Comparison of ENCODE assay signal across 33 mouse cellular contexts in genomic region chr8:83989243-83989642, GRCm38 (mm10). TPM values are rescaled to one million over a fixed set of nuclear protein-coding genes. Genes with fewer than 3 reads are reported as not detected.
DNase-seq lines count a peak whose midpoint lies in the region; ATAC-seq and TF ChIP-seq lines count a peak whose summit lies in the region.
"Had no signal": no experiment of that assay in that cellular context is flagged by ENCODE, and none has a peak within 500 bp of the region (broad histone marks: within the 10 kb centered on the region; RNA-seq: fewer than 3 reads in every experiment).

No protein-coding gene starts in this region.

- ATAC-seq in intestine, embryonic 15.5 days, result no peak
- no peak for ATAC-seq in intestine, postnatal 0 days
- peak; percentile 96 for ATAC-seq in granulocyte monocyte progenitor cell, adult 5-6 weeks (replicated peaks; ENCODE audit: poor library complexity, severe bottlenecking)
- peak; percentile 81 for ATAC-seq in megakaryocyte progenitor cell, adult 5-6 weeks (replicated peaks; ENCODE audit: poor library complexity)
- ATAC-seq: CD4-positive, CD25-positive, alpha-beta regulatory T cell, adult 4 months; forebrain, embryonic 14.5 days; inflammation-experienced regulatory T-cells, adult 6 months; midbrain, embryonic 16.5 days had no signal

- H3K4me2 ChIP-seq in intestine, embryonic 15.5 days (replicated peaks), result no peak overlapping the region
- H3K4me2 ChIP-seq in intestine, postnatal 0 days (replicated peaks; ENCODE audit: low read depth), result no peak overlapping the region
- H3K4me2 ChIP-seq: embryonic facial prominence, embryonic 12.5 days; heart, embryonic 12.5 days; hindbrain, embryonic 15.5 days; limb, embryonic 12.5 days; lung, embryonic 15.5 days; midbrain, embryonic 11.5 days; neural tube, embryonic 12.5 days; stomach, embryonic 15.5 days had no signal

- no peaks in the 10 kb centered on the region for H3K9me3 ChIP-seq in intestine, embryonic 15.5 days
- no peaks in the 10 kb centered on the region for H3K9me3 ChIP-seq in intestine, postnatal 0 days (ENCODE audit: control insufficient read depth)
- H3K9me3 ChIP-seq: embryonic facial prominence, embryonic 12.5 days; heart, embryonic 12.5 days; hindbrain, embryonic 10.5 days; hindbrain, embryonic 15.5 days; limb, embryonic 12.5 days; lung, embryonic 15.5 days; neural tube, embryonic 12.5 days; stomach, embryonic 15.5 days had no signal

- no peaks in the 10 kb centered on the region for H3K4me1 ChIP-seq in intestine, embryonic 15.5 days (replicated peaks)
- no peaks in the 10 kb centered on the region for H3K4me1 ChIP-seq in intestine, postnatal 0 days (replicated peaks; ENCODE audit: control insufficient read depth, insufficient read depth, low read length)
- H3K4me1 ChIP-seq: embryonic facial prominence, embryonic 12.5 days; heart, embryonic 12.5 days; hindbrain, embryonic 10.5 days; hindbrain, embryonic 15.5 days; limb, embryonic 12.5 days; lung, embryonic 15.5 days; neural tube, embryonic 12.5 days; stomach, embryonic 15.5 days had no signal

- WGBS in intestine, embryonic 15.5 days, result 88% methylated on average over 7 of the region's 7 CpGs
- WGBS in intestine, postnatal 0 days, result 85% methylated on average over 7 of the region's 7 CpGs

- H3K36me3 ChIP-seq in intestine, embryonic 15.5 days, result peaks cover 28% of the 10 kb centered on the region
- peaks cover 64% of the 10 kb centered on the region for H3K36me3 ChIP-seq in intestine, postnatal 0 days (ENCODE audit: control insufficient read depth, insufficient read depth)

- no peak overlapping the region for H3K27ac ChIP-seq in intestine, embryonic 15.5 days
- no peak overlapping the region for H3K27ac ChIP-seq in intestine, postnatal 0 days (ENCODE audit: low read depth, low read length)
- H3K27ac ChIP-seq: embryonic facial prominence, embryonic 12.5 days; hindbrain, embryonic 10.5 days; hindbrain, embryonic 15.5 days; kidney, postnatal 0 days; limb, embryonic 12.5 days; lung, embryonic 15.5 days; neural tube, embryonic 12.5 days; stomach, embryonic 15.5 days had no signal

- 0 out of 2 replicates have a peak overlapping the region, but pooled peaks have one; percentile 13 for H3K9ac ChIP-seq in intestine, embryonic 15.5 days
- H3K9ac ChIP-seq in intestine, postnatal 0 days (ENCODE audit: low read depth, low read length), result no peak overlapping the region
- H3K9ac ChIP-seq: embryonic facial prominence, embryonic 12.5 days; heart, embryonic 12.5 days; hindbrain, embryonic 15.5 days; limb, embryonic 12.5 days; lung, embryonic 15.5 days; neural tube, embryonic 12.5 days; stomach, embryonic 15.5 days had no signal

- no peak for TF ChIP-seq CTCF in intestine, postnatal 0 days (IDR thresholded peaks at IDR 0.05; ENCODE audit: low read depth)

- no peak overlapping the region for H3K4me3 ChIP-seq in intestine, embryonic 15.5 days (replicated peaks)
- no peak overlapping the region for H3K4me3 ChIP-seq in intestine, postnatal 0 days (ENCODE audit: low read depth, low read length)
- H3K4me3 ChIP-seq: embryonic facial prominence, embryonic 12.5 days; heart, embryonic 12.5 days; hindbrain, embryonic 10.5 days; hindbrain, embryonic 15.5 days; limb, embryonic 12.5 days; lung, embryonic 15.5 days; myocyte; neural tube, embryonic 12.5 days; stomach, embryonic 15.5 days had no signal

- DNase-seq in thymus, adult 18-20 months, result no peak
- no peak for DNase-seq in c-Kit-positive CD71-positive TER-119-positive erythroid progenitor cells, embryonic 14.5 days (ENCODE audit: low spot score)
- no peak for DNase-seq in lung, postnatal 25 days (ENCODE audit: low spot score)
- DNase-seq: adrenal gland, adult 8-10 months; cerebellum, adult 11 months; cerebellum, adult 9-10 months; cerebellum, postnatal 36 days; embryo, embryonic 11 days; gastrocnemius, postnatal 14 days; kidney, adult 8-10 months; kidney, postnatal 4 days; lung, postnatal 4 days; thymus, postnatal 14 days had no signal

- H3K27me3 ChIP-seq in intestine, embryonic 15.5 days (replicated peaks), result no peaks in the 10 kb centered on the region
- H3K27me3 ChIP-seq in intestine, postnatal 0 days (replicated peaks; ENCODE audit: control insufficient read depth, insufficient read depth, low read length), result no peaks in the 10 kb centered on the region
- H3K27me3 ChIP-seq: embryonic facial prominence, embryonic 12.5 days; heart, embryonic 12.5 days; hindbrain, embryonic 15.5 days; limb, embryonic 12.5 days; lung, embryonic 15.5 days; neural tube, embryonic 12.5 days; stomach, embryonic 15.5 days had no signal

RNA-seq across cellular contexts. Expression of gene Samd1, which starts 8.2 kb away (rescaled TPM):
- polyA plus RNA-seq in intestine, embryonic 15.5 days (2015; fragmentation: Nextera tagmentation; extraction: Ambion mirVana), result 8.4 and 8.7 TPM in 2 replicates
- 3.5 and 4.5 TPM in 2 replicates for polyA plus RNA-seq in intestine, postnatal 0 days (2015; fragmentation: Nextera tagmentation; extraction: Ambion mirVana)
- total RNA-seq in granulocyte monocyte progenitor cell, adult 5-6 weeks (2014; fragmentation: Nextera tagmentation), result 58.8 and 66.1 TPM in 2 replicates
- total RNA-seq in granulocyte monocyte progenitor cell, adult 5-6 weeks (2017), result 37.5 and 60.0 TPM in 2 replicates
- total RNA-seq in megakaryocyte progenitor cell, adult 5-6 weeks (2015), result 54.3 and 64.6 TPM in 2 replicates
- 45.7 and 57.0 TPM in 2 replicates for total RNA-seq in megakaryocyte progenitor cell, adult 5-6 weeks (2017)

RNA-seq across cellular contexts. Expression of gene 1700067K01Rik, which starts 12.1 kb away (rescaled TPM):
- polyA plus RNA-seq in intestine, embryonic 15.5 days (2015; fragmentation: Nextera tagmentation; extraction: Ambion mirVana), result 0.86 and 0.87 TPM in 2 replicates
- polyA plus RNA-seq in intestine, postnatal 0 days (2015; fragmentation: Nextera tagmentation; extraction: Ambion mirVana), result 0.68 and 0.86 TPM in 2 replicates
- total RNA-seq in granulocyte monocyte progenitor cell, adult 5-6 weeks (2014; fragmentation: Nextera tagmentation), result 2.3 TPM in 1 of 2 replicates, not detected in the other
- not detected in 2 replicates for total RNA-seq in granulocyte monocyte progenitor cell, adult 5-6 weeks (2017)
- total RNA-seq in megakaryocyte progenitor cell, adult 5-6 weeks (2015), result 0.67 TPM in 1 of 2 replicates, not detected in the other
- total RNA-seq in megakaryocyte progenitor cell, adult 5-6 weeks (2017), result 0.37 and 2.0 TPM in 2 replicates
- total RNA-seq: gastrocnemius, postnatal 14 days had no signal
- polyA plus RNA-seq: CD4-positive, CD25-positive, alpha-beta regulatory T cell, adult 4 months had no signal

RNA-seq across cellular contexts. Expression of gene Prkaca, which starts 16.4 kb away (rescaled TPM):
- polyA plus RNA-seq in intestine, embryonic 15.5 days (2015; fragmentation: Nextera tagmentation; extraction: Ambion mirVana), result 115 and 121 TPM in 2 replicates
- 70.7 and 72.5 TPM in 2 replicates for polyA plus RNA-seq in intestine, postnatal 0 days (2015; fragmentation: Nextera tagmentation; extraction: Ambion mirVana)
- 36.4 and 39.3 TPM in 2 replicates for total RNA-seq in granulocyte monocyte progenitor cell, adult 5-6 weeks (2014; fragmentation: Nextera tagmentation)
- 18.2 and 20.3 TPM in 2 replicates for total RNA-seq in granulocyte monocyte progenitor cell, adult 5-6 weeks (2017)
- total RNA-seq in megakaryocyte progenitor cell, adult 5-6 weeks (2015), result 23.8 and 24.8 TPM in 2 replicates
- total RNA-seq in megakaryocyte progenitor cell, adult 5-6 weeks (2017), result 22.4 and 24.0 TPM in 2 replicates

RNA-seq across cellular contexts. Expression of gene 2210011C24Rik, which starts 22.7 kb away (rescaled TPM):
- polyA plus RNA-seq in intestine, embryonic 15.5 days (2015; fragmentation: Nextera tagmentation; extraction: Ambion mirVana), result 1.5 and 1.6 TPM in 2 replicates
- polyA plus RNA-seq in intestine, postnatal 0 days (2015; fragmentation: Nextera tagmentation; extraction: Ambion mirVana), result 4.5 and 4.7 TPM in 2 replicates
- total RNA-seq in granulocyte monocyte progenitor cell, adult 5-6 weeks (2014; fragmentation: Nextera tagmentation), result not detected in 2 replicates
- not detected in 2 replicates for total RNA-seq in granulocyte monocyte progenitor cell, adult 5-6 weeks (2017)
- total RNA-seq in megakaryocyte progenitor cell, adult 5-6 weeks (2015), result not detected in 2 replicates
- not detected in 2 replicates for total RNA-seq in megakaryocyte progenitor cell, adult 5-6 weeks (2017)
- polyA plus RNA-seq: CD4-positive, CD25-positive, alpha-beta regulatory T cell, adult 4 months; embryonic facial prominence, embryonic 12.5 days; forebrain, embryonic 14.5 days; heart, embryonic 12.5 days; hindbrain, embryonic 10.5 days; limb, embryonic 12.5 days; midbrain, embryonic 11.5 days; neural tube, embryonic 12.5 days had no signal

RNA-seq across cellular contexts. Expression of gene Palm3, which starts 32.0 kb away (rescaled TPM):
- polyA plus RNA-seq in intestine, embryonic 15.5 days (2015; fragmentation: Nextera tagmentation; extraction: Ambion mirVana), result 8.9 and 9.4 TPM in 2 replicates
- polyA plus RNA-seq in intestine, postnatal 0 days (2015; fragmentation: Nextera tagmentation; extraction: Ambion mirVana), result 0.30 and 0.39 TPM in 2 replicates
- total RNA-seq in granulocyte monocyte progenitor cell, adult 5-6 weeks (2014; fragmentation: Nextera tagmentation), result not detected in 2 replicates
- total RNA-seq in granulocyte monocyte progenitor cell, adult 5-6 weeks (2017), result not detected in 2 replicates
- not detected in 2 replicates for total RNA-seq in megakaryocyte progenitor cell, adult 5-6 weeks (2015)
- not detected in 2 replicates for total RNA-seq in megakaryocyte progenitor cell, adult 5-6 weeks (2017)
- total RNA-seq: liver, adult 2 months had no signal
- polyA plus RNA-seq: liver, adult 2 months had no signal

Comparison
In these comparisons a context has a peak if more than half of its experiments do, and no peak if none do; other contexts are left out.
1. ATAC-seq: peak in granulocyte monocyte progenitor cell, adult 5-6 weeks (single experiment) and megakaryocyte progenitor cell, adult 5-6 weeks (single experiment); none in intestine, embryonic 15.5 days (single experiment) and intestine, postnatal 0 days (single experiment).